Mouse (Mus musculus) embryo, embryonic 9.5 days (tissue): ENCODE data around the gene Itm2b.

Experiments used
- DNase-seq: peaks from one replicate; pipeline ENCODE4 v3.0.0-alpha.2; 2017; ENCODE audit errors: extremely low spot score

Itm2b gene

DNA sequence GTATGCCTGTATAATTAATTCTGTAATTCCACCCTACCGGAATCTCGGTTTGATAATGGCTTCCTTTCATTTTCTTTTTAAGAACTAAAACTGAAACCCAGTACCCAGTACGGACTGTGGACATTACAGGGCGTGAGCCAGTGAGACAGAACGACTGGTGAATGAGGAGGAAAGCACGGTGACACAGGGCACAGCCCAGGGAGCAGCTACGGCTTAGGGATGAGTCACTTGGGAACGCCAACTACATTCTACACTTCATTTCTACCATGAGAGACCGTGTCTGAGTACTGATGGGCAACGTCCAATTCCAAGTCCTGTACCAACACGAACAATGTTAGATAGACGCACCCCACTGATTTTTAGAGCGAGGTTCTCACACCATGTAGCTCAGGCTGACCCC lies 16.1 kb downstream of the Itm2b start:
- no peak for DNase-seq

- no peak for DNase-seq
Observed at GRCm38 (mm10) chr14:73368221-73368620, 16.9 kb downstream of the Itm2b start.

DNA sequence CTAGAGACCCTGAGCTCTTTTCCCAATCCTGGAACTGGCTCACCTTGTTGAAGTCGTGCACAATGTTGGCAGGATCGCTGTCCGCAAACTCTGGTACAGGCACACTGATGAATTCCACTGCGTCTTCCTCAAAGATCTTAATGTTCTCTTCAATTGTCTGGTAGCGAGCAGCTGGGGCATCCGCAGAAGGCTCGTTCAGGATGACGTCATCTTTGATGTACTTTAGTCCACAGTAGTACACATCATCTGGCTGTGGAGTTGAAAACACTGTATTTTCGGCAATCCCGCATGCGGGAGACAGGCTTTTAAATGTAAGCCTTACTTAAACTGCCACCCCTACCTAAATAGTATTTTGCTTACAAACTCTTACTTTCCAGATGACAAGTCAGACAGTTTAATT lies 18.8 kb downstream of the Itm2b start:
- no peak for DNase-seq

GRCm38 (mm10) chr14:73363782-73364181 lies 21.3 kb downstream of the Itm2b start:
- no peak for DNase-seq

DNA sequence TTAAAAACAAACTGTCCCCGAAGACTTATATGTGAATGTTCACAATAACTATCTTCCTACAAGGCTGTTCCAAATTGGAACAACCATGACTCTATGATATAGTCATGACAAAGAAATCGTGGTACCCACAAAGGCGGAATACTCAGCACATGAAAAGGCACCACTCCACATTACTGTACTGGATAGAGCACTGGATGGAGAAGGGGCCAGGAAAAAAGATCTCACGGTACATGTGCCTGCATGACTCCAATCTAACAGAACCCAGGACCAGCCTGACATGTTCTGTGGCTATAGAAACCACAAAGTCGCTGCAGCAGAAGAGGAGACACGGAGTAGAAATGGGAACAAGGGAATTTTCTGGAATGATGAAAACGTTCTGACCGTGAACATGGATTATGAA lies 30.4 kb downstream of the Itm2b start:
- no peak for DNase-seq

- DNase-seq, result no peak
Observed at GRCm38 (mm10) chr14:73351118-73351517, 34.0 kb downstream of the Itm2b start.

- no peak for DNase-seq
Observed at GRCm38 (mm10) chr14:73350029-73350428, 35.1 kb downstream of the Itm2b start.

DNA sequence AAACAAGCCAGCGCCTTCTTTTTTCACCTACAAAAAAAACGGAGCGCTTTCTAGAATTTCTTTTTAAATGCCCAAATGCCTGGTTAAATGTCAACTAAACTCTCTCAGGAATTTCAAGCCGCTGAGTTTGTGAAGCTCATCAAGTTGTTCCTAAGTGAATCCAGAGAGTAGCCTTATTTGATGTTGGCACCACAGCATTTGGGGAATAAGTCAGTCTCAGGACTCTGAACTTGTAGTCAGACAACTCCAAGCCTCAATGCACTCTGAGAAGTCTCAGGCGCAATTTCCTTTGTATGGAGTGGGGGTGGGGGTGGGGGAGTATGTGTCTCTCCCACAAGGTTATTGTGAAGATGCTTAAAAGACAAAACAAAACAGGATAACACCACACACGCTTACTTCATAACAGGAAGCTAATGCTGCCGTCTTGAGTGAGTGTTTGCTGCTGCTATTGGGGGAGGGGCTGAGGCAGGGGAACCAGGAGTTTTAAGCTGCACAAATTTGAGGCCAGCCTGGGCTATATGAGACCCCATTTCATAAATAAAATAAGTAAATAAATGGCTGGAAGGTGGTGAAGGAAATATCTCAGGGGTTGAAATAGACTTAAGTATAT lies 35.9 kb downstream of the Itm2b start:
- DNase-seq, result no peak

- no peak for DNase-seq
Observed at GRCm38 (mm10) chr14:73347302-73347701, 37.8 kb downstream of the Itm2b start.

DNA sequence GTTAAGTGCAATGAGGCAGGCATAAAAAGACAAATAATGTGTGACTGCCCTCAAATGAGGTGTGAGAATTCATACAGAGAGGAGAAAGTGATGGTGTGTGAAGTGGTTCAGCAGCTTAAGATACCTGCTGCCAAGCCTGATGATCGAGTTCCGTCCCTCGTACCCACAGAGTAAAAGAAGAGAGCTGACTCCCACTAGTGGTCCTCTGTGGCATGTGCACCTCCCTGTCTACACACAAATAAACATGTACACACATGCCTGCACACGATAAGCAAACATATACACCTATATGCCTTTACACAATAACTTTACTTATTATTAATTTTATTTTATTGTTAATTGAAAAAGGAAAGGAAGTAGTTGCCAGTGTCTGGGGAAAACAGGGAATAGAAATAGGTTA lies 39.5 kb downstream of the Itm2b start:
- DNase-seq, result no peak

- no peak for DNase-seq
Observed at GRCm38 (mm10) chr14:73340051-73340755, 44.9 kb downstream of the Itm2b start.

DNA sequence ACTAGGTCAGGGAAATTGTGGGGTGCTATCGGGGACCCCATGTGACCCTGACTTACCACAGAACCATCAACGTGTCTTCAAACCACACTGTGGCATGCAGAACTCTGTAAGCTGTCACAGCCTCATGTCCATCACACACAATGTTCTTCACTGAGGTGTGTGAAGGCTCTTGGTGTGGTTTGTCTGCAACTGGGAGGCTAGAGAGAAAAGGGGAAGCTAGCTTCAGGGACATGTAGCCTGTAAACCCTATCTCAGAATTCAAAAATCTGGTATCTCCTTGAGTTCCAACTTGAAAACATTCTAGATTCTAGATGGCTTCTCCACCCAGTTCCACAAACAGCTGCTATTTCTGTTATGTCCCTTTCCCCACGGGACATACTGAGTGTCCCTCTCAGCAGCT lies 45.5 kb downstream of the Itm2b start:
- no peak for DNase-seq

GRCm38 (mm10) chr14:73336316-73337080 lies 48.6 kb downstream of the Itm2b start:
- DNase-seq, result no peak

GRCm38 (mm10) chr14:73334926-73335805 lies 49.9 kb downstream of the Itm2b start:
- DNase-seq, result no peak

GRCm38 (mm10) chr14:73333880-73334279 lies 51.2 kb downstream of the Itm2b start:
- no peak for DNase-seq

- no peak for DNase-seq
Observed at GRCm38 (mm10) chr14:73331386-73331785, 53.7 kb downstream of the Itm2b start.

GRCm38 (mm10) chr14:73329871-73330270 lies 55.2 kb downstream of the Itm2b start:
- DNase-seq, result no peak

- no peak for DNase-seq
Observed at GRCm38 (mm10) chr14:73326511-73326910, 58.6 kb downstream of the Itm2b start.

DNA sequence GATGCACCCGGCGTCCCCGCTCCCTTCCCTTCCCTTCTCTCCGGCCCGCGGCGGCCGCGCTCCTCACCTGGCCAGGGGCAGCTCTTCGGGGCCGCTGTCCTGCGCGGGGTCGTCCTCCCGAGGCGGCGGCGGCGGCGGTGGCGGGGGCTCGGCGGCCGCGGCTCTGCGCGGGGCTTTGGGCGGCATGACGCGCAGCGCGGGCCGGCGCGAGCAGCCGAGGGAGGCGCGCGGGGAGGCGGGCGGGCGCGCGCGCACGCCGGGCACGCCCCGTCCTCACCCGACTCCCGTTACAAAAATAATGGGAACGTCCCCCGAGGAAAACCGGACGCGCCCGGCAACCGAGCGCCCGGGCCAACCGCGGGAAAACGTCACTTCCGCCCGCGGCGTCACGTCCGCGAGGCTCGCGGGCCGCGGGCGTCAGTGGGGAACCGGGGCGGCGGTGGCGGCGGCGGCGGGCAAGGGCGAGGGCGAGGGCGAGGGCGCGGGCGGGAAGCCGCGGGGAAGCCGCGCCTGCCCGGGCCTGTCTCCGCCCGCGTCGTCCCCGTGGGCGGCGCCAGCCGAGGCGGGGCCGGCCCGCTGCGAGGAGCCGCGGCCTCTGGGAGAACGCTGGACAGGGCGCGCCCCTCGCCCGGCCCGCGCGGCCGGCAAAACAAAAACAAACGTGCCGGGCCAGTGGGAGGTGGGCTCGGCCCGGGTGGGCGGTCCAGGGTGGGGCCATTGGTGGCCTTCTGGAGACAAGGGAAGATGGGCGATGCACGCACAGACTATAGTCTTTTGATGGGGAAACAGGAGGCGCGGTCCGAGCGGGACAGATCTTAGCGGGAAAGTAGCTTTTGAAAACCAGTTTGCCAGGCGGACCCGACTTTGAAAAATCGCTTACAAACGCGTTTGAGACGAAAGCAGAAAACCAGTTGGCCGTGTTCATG lies 59.4 kb downstream of the Itm2b start, which contains the start of gene Rb1:
Gene Rb1 (minus strand): TSS at position 367 of the 926 bp plus-strand sequence.
- DNase-seq, result peak; percentile 89

DNA sequence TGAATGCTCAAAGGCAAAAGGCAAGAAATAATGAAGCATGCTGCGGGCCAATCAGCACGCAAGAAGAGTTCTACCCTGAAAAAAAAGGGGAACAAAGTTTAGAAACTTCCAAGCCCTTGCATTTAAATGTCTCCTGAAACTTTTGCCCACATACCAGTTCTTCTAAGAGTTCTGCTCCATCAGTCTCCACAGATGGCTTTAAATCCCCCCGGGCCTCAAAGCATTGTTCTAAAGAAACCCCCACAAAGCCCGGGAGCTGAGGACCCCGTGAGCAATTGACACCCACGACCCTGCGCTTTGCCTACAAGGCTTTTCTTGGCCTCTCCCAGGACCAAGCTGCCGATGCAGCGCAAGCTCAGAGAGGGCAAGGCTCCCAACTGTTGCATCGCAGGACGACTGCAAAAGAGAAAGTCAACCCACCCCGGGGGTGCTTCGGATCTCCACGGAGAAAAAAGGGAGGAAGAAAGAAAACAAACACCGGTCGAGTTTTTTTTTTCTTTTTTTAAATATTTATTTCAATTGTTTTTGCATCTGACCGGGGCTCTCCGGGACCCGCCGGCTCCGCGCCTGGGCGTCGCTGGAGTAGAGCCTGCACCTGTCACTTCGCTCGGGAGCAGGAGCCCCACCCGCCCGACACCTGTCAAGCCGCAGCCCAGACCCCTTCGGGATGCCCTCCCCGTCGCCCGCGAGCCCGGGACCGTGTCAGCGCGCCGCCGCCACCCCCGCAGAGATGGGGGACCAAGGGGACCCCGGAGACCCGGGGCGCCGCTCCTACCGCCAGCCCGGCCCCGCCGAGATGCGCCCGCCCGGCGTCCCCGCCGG lies 60.2 kb downstream of the Itm2b start:
- DNase-seq, result peak; percentile 53
